Mouse (Mus musculus) embryonic facial prominence, embryonic 10.5 days (tissue): ENCODE measurements around the gene Foxa2. TPM values are rescaled to one million over a fixed set of nuclear protein-coding genes. Genes with fewer than 3 reads are reported as not detected.

Experiments used
- DNase-seq: peaks from one replicate; pipeline ENCODE4 v3.0.0-alpha.2; 2017; ENCODE audit warnings: low spot score
- H3K27ac ChIP-seq: fragments of 300-500 bp; sonication (generic); replicated peaks from 2 replicates; pipeline ENCODE4 v1.5.1; 2016; ENCODE audit warnings: mild to moderate bottlenecking
- H3K27me3 ChIP-seq: fragments of 300-500 bp; sonication (generic); replicated peaks from 2 replicates; pipeline ENCODE4 v1.6.1; 2016; ENCODE audit warnings: low read depth, mild to moderate bottlenecking; ENCODE audit not compliant: poor library complexity, severe bottlenecking
- H3K36me3 ChIP-seq: fragments of 300-500 bp; sonication (generic); replicated peaks from 2 replicates; pipeline ENCODE4 v1.6.1; 2016; ENCODE audit warnings: mild to moderate bottlenecking, moderate library complexity
- H3K4me1 ChIP-seq: fragments of 300-500 bp; sonication (generic); 2 replicates; pipeline ENCODE4 v1.6.1; 2016
- H3K4me3 ChIP-seq: fragments of 300-500 bp; sonication (generic); 2 replicates; pipeline ENCODE4 v1.5.1; 2016; ENCODE audit warnings: mild to moderate bottlenecking, moderate library complexity
- H3K9me3 ChIP-seq: fragments of 300-500 bp; sonication (generic); 2 replicates; pipeline ENCODE4 v1.6.1; 2016; ENCODE audit warnings: mild to moderate bottlenecking
- WGBS: fragments of 180-500 bp; shearing (Covaris S2); methylation state at CpG from one replicate; pipeline ENCODE4 v1.1.7; 2016; 5-methylcytosine and 5-hydroxymethylcytosine counted together
- polyA plus RNA-seq: library from polyadenylated mRNA; unstranded; fragments of >200 nt; fragmentation: Nextera tagmentation; extraction: Ambion mirVana; gene quantifications from 2 replicates; pipeline ENCODE4 v1.2.1, GENCODE M21; 2016

Gene Foxa2
- polyA plus RNA-seq, 1 experiment from 2014 or later, result 1.8 TPM

DNA sequence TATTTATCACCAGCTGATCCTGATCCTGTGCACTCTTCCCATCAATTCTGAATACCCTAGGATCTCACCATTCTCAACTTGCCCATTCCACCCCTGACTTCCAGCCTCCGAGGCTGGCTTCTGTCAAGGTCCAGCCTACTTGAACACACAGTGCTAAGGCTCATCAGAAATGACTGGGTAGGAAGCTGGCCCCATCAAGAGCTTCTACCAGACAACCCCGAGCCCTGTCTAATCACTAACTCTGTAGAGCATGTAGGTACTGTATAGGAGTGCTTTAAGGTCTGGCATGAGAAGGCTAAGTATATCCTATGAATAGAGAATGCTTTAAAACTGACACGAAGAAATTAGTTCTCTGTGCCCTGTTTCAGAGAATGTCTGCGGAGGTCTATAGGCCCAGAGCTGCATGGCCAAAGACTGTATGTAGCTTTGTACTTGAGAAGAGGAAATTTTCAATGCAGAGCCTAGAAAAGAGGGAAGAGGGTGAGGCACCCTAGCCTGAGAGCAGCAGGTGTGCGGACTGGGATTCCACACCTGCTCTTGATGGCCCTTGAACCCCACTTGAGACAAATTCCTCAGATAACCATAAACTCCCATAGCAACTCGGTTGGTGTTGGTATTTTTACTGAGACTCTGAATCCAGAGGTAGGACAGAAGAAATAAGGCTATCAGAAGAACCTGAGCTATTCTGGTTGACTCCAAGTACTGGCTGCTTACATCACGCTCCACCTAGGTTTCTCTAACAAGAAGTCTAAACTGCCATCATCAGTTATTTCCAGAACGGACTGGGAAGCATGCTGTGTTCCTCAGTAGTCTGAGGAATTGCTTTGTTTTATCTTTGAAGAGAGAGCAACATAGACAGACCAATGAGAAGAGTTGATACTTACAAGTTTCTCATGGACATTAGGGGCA is 28.7 kb downstream of the Foxa2 start:
- Histone ChIP-seq H3K27ac (no peak overlapping the region), H3K36me3 (no peaks in the 10 kb centered on the region), H3K27me3 (peaks cover 61% of the 10 kb centered on the region), H3K9me3 (no peaks in the 10 kb centered on the region), H3K4me3 (no peak overlapping the region), H3K4me1 (peaks cover 17% of the 10 kb centered on the region)
- 83% methylated on average over 8 of the region's 8 CpGs for WGBS
- no peak for DNase-seq

DNA sequence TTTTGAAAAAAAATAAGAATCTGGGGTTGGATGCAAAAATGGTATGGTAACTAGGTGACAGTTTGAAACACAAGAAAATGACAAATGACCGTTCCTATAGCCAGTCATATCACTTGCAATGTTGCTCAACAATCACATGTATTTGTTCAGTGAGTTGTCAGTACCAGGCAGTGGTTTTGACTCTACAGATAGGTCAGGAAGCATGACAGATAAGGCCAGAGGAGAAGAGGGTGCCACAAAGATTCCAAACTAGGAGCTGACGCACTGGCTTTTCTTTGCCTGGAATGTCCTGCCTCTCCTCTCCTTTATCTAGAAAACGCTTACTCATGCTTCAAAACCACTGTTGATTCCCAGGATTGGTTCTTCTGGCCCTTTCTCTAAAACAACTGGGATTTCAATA is 33.4 kb downstream of the Foxa2 start:
- peaks cover 14% of the 10 kb centered on the region for H3K27me3 ChIP-seq
- 85% methylated on average over 3 of the region's 3 CpGs for WGBS
- DNase-seq, result no peak
- no peaks in the 10 kb centered on the region for H3K4me1 ChIP-seq
- H3K4me3 ChIP-seq, result no peak overlapping the region
- H3K9me3 ChIP-seq, result no peaks in the 10 kb centered on the region
- H3K36me3 ChIP-seq, result no peaks in the 10 kb centered on the region
- no peak overlapping the region for H3K27ac ChIP-seq

DNA sequence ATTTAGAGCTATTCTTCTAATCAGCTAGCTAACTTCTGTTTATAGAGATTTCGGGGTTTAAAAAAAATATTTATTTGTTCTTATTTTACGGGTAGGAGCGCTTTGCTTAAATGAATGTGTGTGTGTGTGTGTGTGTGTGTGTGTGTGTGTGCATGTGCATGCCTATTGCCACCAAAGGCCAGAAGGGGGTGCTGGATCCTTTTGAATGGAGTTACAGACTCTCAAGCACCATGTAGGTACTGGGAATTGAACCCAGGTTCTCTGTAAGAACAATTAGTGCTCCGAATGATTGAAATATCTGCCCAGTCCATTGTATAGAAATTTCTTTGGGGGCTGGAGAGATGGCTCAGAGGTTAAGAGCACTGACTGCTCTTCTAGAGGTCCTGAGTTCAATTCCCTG is 37.7 kb downstream of the Foxa2 start:
- Histone ChIP-seq H3K4me1 (no peaks in the 10 kb centered on the region), H3K27ac (no peak overlapping the region), H3K4me3 (no peak overlapping the region), H3K9me3 (no peaks in the 10 kb centered on the region), H3K36me3 (no peaks in the 10 kb centered on the region), H3K27me3 (no peaks in the 10 kb centered on the region)
- no peak for DNase-seq
- 95% methylated on average over 4 of the region's 4 CpGs for WGBS

DNA sequence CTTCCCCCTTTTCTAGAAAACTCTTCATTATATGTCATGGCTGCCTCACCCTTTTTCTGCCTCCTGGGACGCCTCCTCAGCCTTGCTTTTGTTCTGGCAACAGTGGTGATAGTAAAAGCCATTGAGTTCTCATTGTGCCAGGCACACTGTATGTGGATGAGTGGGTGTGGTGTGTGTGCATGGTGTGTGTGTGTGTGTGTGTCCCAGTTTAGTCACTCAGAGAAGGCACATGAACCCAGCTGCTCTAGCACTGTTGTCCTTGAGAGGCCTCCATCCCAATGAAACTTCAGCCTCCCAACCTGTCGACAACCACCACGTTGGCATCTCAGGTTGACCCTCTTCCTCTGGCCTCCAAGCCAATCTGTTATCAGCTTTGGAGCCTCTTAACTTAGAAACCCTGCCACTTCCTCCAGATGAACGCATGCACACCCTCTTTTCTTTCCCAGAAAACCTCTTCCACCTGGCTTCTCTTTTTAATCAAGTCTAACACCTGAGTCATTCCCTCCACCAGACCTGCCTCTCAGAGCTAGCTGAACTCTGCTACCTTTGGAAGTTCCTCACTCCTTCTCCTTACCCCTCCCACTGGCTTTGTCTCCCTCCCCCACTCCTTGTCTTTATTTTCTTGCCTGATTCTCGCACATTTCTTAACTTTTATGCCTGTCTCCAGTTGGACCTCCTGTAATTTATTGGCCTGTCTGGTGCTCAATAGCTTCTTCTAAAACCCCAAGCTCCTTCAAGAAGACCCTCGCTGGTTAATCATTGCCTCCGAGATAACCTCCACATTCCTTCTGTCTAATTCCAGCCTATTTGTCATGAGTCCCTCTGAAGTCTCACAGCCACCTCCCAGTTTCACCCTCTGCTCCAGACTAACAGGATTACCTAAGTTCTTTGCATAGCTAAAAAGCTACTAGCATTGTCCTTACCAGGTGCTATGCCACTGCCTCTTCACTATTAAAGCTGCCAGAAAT is 41.9 kb downstream of the Foxa2 start:
- Histone ChIP-seq H3K4me3 (no peak overlapping the region), H3K9me3 (no peaks in the 10 kb centered on the region), H3K4me1 (no peaks in the 10 kb centered on the region), H3K27me3 (no peaks in the 10 kb centered on the region), H3K36me3 (no peaks in the 10 kb centered on the region), H3K27ac (no peak overlapping the region)
- no peak for DNase-seq
- 74% methylated on average over 7 of the region's 7 CpGs for WGBS

DNA sequence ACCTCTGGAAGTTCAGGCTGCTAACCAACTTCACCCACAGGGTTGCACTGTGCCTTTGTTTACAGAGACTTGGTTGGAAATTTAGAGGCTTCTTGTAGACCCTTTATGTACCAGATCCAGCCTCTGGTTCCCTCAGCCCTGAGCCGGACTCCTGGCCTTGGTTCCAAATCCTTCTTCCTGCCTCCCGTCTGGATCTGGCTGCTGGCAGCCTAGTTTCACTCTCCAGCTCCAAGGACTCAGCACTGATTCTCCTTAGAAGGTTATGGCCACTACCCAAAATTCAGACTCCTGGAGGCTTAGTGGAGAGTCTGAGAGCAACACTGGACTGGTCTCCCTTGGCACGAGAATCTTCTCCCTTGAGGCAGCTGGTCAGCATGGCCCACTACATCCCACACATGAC is 43.3 kb downstream of the Foxa2 start:
- no peak for DNase-seq
- H3K4me3 ChIP-seq, result no peak overlapping the region
- no peaks in the 10 kb centered on the region for H3K4me1 ChIP-seq
- no peaks in the 10 kb centered on the region for H3K9me3 ChIP-seq
- WGBS, result 88% methylated on average over 3 of the region's 3 CpGs
- no peaks in the 10 kb centered on the region for H3K27me3 ChIP-seq
- H3K27ac ChIP-seq, result no peak overlapping the region
- no peaks in the 10 kb centered on the region for H3K36me3 ChIP-seq

DNA sequence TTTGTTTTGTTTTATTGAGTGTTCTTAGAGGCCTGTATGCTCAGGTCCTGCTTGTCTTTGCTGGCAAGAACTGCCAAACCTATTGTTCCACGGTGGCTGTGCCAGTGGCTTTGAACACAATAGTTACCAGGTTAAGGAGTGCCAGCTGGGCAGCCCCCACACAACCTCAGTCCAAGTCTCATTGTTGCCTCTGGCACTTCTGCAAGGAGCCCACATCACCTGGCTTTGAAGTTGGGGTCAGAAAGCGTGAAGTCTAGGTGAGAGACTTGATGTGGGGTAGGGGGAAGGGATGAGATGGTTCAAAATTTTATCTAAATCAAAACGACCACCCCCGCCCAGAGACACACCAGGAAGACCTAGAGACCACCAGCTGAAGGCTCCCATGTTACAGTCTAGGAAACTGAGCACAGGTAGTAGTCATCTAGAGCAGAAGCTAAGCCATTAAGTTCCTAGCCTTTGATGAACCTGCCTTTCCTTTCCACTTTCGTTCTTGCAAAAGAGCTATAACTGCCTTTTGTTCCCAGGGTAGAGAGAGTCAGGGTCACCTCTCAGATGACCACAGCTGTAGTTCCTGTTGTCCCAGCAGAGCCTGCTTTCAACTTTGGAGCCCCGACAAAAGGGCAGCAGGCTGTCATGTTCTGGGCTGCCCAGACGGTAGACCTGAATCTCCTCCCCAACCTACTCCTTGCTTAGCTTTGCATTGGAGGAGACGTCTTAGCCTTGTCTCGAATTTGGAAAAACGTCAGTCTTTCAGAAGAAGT is 48.4 kb downstream of the Foxa2 start:
- Histone ChIP-seq H3K27me3 (no peaks in the 10 kb centered on the region), H3K27ac (no peak overlapping the region), H3K4me1 (no peaks in the 10 kb centered on the region), H3K4me3 (no peak overlapping the region), H3K36me3 (no peaks in the 10 kb centered on the region), H3K9me3 (no peaks in the 10 kb centered on the region)
- no peak for DNase-seq
- WGBS, result 79% methylated on average over 10 of the region's 10 CpGs

DNA sequence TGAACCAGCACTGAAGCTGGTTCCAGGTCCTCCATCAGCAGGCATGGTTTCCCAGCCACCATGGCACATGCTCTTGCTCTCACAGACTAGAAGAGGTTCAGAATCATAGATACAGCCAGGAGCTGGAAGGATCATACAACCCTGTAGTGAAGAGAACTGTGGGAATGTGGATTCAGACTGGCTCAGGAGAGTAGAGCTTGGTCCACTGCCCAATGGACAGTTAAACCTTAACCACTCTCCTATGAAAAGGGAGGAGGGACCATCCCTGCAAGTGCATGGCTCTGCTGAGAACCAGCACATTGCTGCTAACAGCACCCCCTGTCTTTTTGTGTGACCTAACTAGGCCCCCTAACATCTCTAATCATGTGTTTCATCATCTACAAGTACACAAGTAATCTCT is 50.0 kb downstream of the Foxa2 start:
- H3K36me3 ChIP-seq, result no peaks in the 10 kb centered on the region
- no peak for DNase-seq
- H3K27me3 ChIP-seq, result no peaks in the 10 kb centered on the region
- H3K4me1 ChIP-seq, result no peaks in the 10 kb centered on the region
- no peak overlapping the region for H3K4me3 ChIP-seq
- H3K27ac ChIP-seq, result no peak overlapping the region
- no peaks in the 10 kb centered on the region for H3K9me3 ChIP-seq

DNA sequence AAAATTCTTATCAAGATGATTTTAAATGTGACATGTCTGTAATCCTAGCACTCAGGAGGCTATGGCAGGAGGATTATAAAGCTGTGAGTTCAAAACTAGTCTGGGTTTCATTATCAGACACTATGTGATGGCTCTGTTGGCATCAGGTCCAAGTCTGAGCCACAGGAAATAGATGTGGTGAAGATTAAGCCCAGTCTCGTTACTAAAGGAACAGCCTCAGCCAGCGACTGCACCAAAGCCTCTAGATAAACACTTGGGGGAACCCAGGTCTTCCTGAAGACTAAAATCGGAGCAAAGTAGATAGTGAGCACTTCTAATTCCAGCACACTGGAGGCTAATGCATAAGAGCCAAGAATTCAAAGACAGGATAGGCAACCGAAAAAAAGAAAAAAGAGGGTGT is 52.9 kb downstream of the Foxa2 start:
- Histone ChIP-seq H3K4me1 (no peaks in the 10 kb centered on the region), H3K27me3 (no peaks in the 10 kb centered on the region), H3K36me3 (no peaks in the 10 kb centered on the region), H3K4me3 (no peak overlapping the region), H3K9me3 (no peaks in the 10 kb centered on the region), H3K27ac (no peak overlapping the region)
- 77% methylated on average over 4 of the region's 4 CpGs for WGBS
- no peak for DNase-seq

DNA sequence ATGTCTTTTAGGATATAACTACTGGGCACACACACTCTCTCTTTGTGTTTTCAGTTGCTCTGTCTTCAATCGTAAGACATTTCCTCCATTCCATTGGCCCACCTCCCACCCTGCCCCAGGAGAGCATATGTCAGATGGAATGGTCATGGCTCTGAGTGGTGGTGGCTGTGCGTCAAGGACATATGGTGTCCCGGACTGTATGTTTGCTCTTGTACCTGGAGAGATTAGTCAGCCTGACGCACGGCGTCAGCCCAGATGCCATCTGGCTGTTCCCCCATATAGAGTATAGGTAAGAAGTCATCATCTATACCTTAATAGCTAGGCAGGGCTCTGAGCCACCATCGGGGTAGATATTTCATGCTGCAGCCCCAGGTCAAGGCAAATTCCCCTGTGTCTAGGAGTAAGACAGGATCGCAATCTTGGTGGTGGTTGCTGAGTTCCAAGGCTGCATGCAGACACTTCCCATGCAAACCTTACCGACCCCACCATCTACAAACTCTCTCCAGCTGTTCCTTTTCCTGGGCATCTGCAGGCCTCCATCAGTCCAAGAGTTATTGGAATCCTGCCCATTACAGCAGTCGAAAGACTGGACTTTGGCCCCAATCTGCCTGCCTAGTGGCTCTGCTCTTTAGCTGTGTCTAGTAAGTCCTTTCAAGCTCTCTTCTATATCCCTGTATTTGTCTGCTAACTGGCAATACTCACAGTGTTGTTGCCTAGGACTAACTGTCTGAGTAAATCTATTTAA is 53.7 kb downstream of the Foxa2 start:
- Histone ChIP-seq H3K4me3 (no peak overlapping the region), H3K4me1 (no peaks in the 10 kb centered on the region), H3K9me3 (no peaks in the 10 kb centered on the region), H3K27me3 (no peaks in the 10 kb centered on the region), H3K36me3 (no peaks in the 10 kb centered on the region), H3K27ac (no peak overlapping the region)
- no peak for DNase-seq
- 90% methylated on average over 10 of the region's 10 CpGs for WGBS
